Mouse (Mus musculus) lung, adult 2 months (tissue): Measurements from ENCODE around the gene Olfr212.

Source experiments
- CTCF ChIP-seq: fragments of 200-500 bp; IDR thresholded peaks from 2 replicates; pipeline ENCODE4 v1.5.1; 2011; ENCODE audit warnings: mild to moderate bottlenecking, low read length, control low read depth; ENCODE audit not compliant: insufficient read depth
- POLR2A ChIP-seq: fragments of 200-500 bp; IDR thresholded peaks from 2 replicates; pipeline ENCODE4 v1.6.1; 2011; ENCODE audit warnings: low read depth, mild to moderate bottlenecking, control low read depth, low read length, borderline replicate concordance; ENCODE audit errors: extremely low read depth

DNA sequence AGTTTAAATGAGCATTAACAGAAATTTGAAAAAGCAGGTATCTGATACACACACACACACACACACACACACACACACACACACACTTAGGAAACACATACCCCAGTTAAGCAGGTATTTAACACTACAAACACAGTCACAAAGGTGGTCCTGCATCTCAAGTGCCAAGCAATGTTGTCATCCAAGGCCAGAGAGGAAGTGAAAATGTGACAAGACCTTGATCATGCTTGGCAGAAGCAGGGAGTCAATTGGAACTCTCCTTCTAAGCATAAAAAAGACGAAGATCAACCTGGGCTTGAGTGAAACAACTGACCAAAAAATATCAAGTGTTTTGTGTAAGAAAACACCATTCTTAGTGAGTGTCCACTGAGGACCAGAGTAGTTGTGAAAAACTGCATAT, 10.4 kb upstream of the Olfr212 start:
- no peak for TF ChIP-seq CTCF
- TF ChIP-seq POLR2A, result no peak
